Mouse (Mus musculus): ENCODE measurements at regions not wholly inside any gene's neighbourhood (a gene's known extent, or its start where the extent isn't known, plus 50 kb on each side); places are given as distances from the start of the nearest gene placed in this dataset.

DNA sequence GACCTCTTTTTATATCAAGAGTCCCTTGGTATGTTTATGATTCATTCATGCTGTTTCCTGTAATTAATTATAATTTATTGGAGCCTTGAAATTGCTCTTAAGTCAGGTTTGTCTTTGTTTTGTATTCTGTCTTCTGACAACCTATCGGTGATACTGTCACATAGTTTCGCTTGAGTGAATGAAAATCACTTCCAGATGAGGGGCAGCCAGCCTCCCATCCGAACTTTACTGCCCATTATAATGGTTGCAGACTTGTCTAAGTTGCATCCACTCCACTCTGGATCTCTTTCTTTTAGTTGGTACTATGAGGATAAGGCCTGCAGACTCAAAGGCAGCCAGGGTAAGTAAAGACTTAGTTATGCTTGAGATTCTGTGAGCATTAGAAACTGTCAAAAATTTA is 830.3 kb upstream of the Adgrl2 start:
- no peak for ATAC-seq (replicated peaks; ENCODE audit: low FRiP score, poor library complexity, severe bottlenecking)

DNA sequence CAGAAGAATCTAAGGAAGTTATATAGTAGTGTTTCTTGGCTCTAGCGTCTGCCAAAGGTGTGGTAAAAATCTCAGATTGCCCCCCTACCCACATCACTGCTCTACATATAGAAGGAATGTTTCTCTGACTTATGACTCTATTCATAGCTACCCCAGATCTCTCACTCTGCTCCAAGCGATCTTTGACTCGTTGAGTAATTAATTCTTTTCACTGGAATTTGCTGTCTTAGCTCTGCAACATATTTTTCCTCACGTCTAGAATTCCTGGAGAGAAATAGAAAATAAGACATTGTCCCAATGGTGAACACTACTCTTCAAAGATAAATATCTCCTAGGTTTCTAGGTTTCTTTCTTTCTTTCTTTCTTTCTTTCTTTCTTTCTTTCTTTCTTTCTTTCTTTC is 829.5 kb upstream of the Adgrl2 start:
- ATAC-seq (replicated peaks; ENCODE audit: low FRiP score, poor library complexity, severe bottlenecking), result no peak

DNA sequence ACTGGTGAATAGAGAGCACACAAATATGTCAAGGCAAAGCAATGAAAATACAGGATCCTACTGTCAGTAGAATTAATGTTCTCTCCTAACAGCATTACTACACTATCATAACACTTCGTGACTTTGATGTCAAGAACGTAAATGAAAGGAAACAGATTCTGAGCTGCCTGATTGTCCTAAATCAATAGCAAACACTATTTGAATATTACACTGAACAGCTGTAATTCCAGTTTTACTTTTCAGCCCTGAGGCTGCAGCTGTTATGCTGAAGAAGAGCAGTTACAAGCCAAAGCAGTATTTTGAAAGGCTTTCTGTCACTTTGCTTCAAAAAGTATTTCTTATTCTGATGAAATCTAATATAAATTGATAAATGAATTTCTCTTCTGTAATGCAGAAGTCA is 828.7 kb upstream of the Adgrl2 start:
- no peak for ATAC-seq (replicated peaks; ENCODE audit: low FRiP score, poor library complexity, severe bottlenecking)

DNA sequence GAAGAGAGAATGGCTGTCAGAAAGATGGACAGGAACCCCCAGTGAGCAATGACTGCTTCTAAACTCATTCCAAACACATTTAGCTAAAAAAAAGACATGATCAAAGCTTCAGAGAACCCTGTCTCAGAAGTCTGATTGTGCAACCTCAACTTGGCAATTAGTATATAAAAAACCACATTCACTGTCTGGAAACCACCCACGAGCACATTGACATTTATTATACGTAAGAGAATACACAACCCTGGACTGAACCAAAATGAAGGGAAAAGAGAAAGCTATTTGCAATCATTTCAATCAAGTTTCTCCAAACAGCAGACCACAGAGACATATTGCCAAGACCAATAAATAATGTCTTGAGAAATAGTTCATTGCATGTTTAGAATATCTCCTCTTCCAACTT is 820.7 kb upstream of the Adgrl2 start:
- no peak for ATAC-seq (replicated peaks; ENCODE audit: low FRiP score, poor library complexity, severe bottlenecking)

DNA sequence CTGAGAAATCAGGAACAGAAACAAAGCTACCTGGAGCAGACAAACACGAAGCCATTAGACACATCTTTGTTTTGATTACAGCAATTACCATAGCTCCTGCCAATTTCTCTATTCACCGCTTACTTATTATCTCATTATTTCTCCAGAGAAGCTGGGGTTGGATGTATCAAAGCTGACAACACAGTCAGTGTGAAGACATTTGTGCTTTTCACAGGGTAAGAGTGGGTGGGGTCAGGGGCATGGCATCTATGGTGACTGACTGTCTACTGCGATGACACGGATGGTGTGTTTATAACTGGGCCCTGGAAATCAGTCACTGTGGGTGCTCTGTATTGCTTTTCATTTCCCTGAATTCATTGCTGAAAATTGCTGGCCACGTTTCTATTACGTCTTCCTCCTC is 815.0 kb upstream of the Adgrl2 start:
- ATAC-seq (replicated peaks; ENCODE audit: low FRiP score, poor library complexity, severe bottlenecking), result no peak

DNA sequence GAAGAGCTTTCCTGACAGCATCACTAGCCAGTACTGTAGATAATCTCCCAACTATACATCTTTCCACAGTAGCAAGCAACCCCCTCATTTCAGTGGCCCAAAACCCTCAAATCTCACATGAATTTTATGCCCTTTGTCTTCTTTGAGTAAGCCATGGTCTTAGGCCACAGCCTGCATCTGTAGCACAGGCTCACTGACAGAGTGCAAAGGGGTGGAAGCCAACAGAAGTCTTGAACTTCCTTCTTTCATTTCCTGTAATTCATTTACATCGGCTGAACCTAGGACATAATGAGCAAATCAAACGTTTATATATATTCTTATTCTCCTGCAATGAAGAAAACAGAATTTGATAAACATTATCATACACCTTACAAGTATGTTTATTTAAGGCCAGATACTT is 805.8 kb upstream of the Adgrl2 start:
- no peak for ATAC-seq (replicated peaks; ENCODE audit: low FRiP score, poor library complexity, severe bottlenecking)

DNA sequence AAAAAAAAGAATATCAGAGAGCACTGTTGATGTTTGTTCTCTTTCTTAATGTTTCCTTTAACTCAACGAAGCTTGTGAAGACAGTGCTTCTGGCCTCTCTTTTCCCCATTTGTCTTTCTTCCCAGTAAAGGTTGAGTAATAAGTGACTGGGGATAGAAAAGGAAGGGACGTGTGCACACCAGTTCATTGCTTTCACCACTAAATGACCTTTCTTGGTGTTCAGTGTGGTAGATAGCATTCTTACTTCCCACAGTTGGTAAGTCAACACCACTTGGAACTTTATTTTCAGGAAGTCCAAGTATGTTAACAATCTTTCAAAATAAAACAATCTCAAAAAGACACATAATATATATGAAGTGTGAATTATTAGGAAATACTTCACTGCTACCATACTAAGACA is 801.2 kb upstream of the Adgrl2 start:
- ATAC-seq (replicated peaks; ENCODE audit: low FRiP score, poor library complexity, severe bottlenecking), result no peak

DNA sequence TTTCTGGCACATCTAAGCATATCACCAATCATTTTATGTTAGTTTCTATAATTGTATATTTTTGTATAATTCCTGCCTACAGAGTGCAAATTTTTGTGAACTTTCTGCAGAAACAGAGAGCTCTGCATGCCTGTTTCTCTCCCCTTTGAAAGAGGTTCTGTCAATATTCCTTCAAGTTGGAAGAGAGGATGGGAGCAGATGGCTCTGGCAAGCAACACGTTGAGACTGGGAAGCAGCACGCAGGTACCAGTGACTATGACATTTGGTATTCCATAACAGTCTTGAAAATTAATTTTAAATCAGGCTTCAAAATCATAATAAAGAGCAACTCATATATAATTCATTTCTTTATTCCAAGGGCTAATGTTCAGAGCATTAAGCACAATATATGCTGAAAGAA is 795.7 kb upstream of the Adgrl2 start:
- no peak for ATAC-seq (replicated peaks; ENCODE audit: low FRiP score, poor library complexity, severe bottlenecking)

DNA sequence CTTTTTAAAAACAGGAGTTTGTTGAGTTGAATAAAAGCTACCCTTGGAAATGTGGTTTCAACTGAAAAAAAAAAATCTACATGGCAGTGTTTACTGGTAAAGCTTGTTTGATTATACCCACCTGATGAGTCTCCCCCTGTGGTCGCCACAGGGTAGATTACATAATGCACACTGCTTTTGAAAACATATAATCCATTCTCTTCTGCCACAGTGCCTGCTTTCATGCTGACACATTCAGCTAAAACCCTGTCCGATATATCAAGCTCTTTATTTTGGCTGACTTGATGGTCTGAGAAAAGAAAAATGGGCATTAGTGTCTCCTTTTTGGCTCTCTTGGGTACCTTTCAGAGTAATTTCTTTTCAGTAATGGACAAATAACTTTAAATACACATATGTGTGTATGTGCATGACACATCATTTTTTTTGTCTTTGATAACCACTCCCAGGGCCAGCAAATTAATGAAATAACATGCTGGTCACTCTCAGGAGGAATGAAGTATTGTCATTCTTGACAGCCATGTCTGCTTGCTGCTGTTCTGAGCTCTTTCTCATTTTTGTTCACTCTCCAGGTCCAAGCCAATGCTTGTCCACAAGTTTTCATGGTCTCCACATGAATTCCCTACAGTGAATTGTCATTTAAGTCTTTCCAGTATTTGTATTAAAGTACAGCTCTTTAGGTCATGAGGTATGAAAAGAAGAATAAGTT is 793.7 kb upstream of the Adgrl2 start:
- no peak for ATAC-seq (replicated peaks; ENCODE audit: low FRiP score, poor library complexity, severe bottlenecking)

DNA sequence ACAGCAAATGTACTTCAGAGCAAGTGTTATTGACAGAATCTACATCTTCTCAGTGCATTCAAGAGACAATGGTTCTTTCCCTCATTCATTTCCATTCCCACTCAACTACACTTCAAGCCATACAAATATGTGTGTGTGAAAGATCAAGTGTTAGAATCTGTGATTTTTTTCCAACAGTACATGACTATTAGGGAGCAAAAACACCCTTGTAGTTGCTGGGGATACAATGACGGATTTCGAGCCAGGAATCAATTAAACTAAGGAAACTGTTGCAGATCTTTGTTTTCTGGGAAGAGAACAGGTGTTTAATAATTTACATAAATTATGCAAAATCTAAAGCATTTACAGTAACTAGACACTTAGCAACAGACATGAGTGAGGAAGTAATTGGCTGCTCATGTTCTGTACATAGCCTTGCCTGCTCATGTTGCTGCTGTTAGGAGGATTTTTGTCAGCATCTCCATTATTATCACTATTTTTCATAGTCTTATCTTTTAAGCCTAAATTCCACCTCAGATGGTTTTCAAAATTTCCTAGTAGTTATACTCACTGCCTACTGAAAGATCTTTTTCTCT is 777.6 kb upstream of the Adgrl2 start:
- ATAC-seq (replicated peaks; ENCODE audit: low FRiP score, poor library complexity, severe bottlenecking), result no peak

DNA sequence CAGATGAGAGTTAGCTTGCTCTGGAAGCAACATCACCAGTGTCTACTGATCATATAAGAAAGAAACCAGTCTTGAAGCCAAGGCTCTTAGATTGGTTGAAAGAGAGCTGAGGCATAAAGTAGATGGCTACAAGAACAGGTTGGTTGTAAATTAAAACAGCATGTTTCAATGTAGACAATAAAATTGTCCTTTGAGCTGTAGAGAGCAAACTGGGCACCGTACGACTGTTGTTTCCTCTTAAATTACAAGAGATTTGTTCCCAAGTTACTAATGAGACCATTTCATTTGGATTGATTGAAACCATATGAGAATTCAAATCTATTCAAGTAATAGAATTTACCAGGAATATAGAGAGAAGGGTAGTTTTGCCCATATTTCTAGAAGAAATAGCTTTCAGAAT is 770.9 kb upstream of the Adgrl2 start:
- ATAC-seq (replicated peaks; ENCODE audit: low FRiP score, poor library complexity, severe bottlenecking), result no peak

DNA sequence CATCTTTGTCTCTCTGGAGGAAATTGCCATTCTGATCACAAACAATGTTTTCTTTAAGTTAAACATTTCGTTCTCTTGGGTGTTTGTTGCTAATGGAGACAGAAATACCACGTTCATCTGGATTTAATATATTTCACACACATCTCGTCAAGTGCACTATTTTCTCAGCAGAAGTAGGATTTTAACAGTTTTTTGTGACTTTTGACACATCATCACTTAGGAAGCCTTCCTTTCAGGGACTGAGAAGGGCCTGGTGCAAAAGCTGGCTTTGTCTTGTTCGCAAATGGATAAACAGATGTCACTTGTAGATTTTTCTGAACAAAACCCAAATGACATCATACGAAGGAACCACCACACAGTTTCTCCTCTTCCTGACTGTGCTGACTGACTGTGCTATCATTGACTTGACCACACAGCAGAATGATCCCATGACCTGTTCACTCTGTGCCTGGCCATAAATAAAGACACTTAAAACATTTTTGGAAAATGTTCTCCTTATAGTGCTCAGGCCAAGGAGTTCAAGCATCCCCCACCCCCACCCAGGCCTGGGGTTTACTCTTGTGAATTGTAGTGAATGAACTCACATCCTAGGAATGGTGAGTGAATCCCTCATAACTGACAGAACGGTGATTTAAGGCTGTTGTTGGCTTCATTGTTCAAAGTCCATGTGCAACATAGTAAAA is 767.7 kb upstream of the Adgrl2 start:
- no peak for ATAC-seq (replicated peaks; ENCODE audit: low FRiP score, poor library complexity, severe bottlenecking)

DNA sequence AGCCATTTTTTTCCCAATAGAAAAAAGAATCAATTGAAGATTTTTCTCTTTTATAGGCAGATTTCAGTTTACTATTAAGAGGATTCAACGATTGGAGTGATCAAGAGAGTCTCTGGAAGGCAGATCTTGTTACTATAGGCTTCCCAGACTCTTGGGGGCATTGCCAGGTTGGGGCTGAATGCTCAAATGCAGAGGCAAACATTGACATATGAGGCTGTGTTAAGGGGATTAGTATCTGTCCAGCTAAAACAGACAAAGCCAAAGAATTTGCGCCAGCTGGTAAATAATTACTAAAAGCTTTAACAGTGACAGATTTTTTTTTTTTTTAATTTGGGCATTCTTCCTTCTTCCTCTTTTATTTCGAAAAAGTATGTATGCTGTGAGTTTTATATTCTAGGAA is 745.7 kb upstream of the Adgrl2 start:
- no peak for ATAC-seq (replicated peaks; ENCODE audit: low FRiP score, poor library complexity, severe bottlenecking)

DNA sequence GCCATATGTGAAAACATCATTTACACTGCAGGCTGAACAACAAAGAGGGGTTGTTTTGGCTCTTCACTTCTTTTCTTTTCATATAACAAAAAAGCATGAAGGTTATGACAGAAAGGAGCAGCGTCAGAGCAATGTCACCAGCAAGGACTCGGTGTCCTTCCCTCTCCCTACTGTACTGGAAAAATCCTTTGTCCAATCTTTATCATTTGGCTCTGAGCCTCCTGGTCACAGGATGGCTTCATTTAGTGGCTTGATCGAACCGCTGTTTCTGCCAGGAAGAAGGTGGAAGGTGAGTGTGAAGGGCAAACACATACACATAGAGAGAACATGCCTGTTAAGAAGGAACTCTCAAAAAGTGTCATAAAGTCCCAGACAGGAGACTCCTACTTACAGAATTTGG is 735.9 kb upstream of the Adgrl2 start:
- ATAC-seq (replicated peaks; ENCODE audit: low FRiP score, poor library complexity, severe bottlenecking), result no peak

DNA sequence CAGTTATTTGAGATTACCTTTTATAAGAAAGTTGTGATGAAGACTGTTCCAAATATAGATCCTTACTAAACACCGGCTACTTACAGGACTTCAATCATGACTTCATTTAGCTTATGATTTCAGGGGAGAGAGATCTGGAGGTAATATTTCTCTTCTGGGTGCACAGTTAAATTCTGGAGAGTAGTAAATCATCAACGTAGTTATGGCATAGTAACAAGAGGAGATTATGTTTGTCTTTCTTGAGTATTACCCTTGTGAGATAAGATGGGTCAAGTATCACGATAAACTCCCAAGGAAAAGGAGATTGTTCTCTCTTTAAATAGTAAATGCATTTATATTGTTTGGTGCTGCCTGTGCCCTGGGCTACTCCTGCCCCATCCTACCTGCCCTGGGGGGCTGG is 734.5 kb upstream of the Adgrl2 start:
- ATAC-seq (replicated peaks; ENCODE audit: low FRiP score, poor library complexity, severe bottlenecking), result no peak

DNA sequence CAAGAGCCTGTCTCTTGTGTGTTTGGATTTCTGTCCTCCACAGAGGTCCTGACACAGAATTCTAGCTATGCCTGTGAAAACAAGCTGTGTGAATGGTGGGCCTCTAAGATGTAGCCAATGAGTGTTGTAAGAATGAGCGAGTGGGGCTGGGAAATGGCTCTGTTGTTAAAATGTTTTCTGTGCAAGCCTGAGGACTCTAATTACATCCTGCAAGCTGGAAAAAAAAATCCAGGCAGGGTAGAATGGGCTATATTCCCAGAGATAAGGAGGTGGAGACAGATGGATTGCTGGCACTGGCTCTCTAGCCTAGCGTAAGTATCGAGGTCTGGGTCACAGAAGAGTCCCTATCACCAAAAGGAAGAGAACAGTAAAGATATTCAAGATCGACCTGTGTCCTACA is 731.5 kb upstream of the Adgrl2 start:
- ATAC-seq (replicated peaks; ENCODE audit: low FRiP score, poor library complexity, severe bottlenecking), result no peak

DNA sequence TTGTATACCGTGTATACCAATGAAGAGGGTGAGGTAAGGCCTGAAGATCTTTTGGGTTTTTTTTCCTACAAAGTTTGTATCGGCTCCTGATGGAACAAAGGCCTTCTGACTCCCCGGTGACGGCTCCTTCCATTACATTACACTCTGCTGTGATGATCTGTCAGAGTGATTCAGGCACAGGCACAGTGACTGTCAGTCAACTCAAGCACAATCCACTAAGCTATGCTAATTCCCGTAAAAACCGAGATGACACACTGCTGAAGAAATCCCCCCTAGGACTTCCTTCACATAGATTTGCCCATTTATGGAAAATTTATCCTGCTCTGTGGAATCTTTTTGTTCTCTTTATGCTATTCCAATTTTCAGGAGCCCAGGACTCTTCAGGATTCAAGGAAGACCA is 730.0 kb upstream of the Adgrl2 start:
- ATAC-seq (replicated peaks; ENCODE audit: low FRiP score, poor library complexity, severe bottlenecking), result no peak

DNA sequence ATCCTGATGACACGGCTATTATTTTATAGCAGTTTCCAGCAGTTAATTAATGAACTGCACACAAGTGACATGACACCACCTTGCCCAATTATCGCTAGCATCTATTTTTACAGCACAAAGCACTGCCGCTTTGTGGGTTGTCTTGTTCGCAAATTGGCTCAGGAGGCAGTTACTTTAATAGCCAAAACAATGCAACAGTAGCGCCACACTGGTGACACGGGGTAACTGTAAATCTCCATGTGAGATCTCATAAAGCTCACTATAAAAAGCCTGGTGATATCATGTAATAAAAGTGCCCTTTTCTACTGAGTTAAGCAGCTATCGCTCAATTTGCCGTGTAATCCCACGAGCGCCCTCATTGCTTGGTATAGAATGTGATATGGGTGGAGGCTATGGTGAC is 715.4 kb upstream of the Adgrl2 start:
- no peak for ATAC-seq (replicated peaks; ENCODE audit: low FRiP score, poor library complexity, severe bottlenecking)

DNA sequence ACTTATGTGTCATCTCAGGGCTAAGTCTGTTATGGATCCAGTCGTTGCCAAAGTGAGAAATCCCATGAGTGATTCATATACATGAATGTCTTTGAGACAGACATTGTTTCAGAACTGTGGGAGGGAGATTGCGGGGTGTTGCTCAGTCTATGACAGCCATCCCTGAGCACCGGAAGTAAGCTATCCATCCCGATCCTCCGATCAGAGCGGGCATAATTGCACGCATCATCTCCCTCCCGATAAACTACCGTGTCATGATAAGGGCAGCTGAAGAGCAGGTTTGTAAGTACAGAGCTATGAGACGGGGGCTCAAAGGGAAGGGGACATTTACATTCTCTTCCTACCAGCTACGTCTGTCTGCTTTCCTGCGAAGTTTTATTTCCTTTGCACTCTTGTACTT is 715.0 kb upstream of the Adgrl2 start:
- no peak for ATAC-seq (replicated peaks; ENCODE audit: low FRiP score, poor library complexity, severe bottlenecking)

DNA sequence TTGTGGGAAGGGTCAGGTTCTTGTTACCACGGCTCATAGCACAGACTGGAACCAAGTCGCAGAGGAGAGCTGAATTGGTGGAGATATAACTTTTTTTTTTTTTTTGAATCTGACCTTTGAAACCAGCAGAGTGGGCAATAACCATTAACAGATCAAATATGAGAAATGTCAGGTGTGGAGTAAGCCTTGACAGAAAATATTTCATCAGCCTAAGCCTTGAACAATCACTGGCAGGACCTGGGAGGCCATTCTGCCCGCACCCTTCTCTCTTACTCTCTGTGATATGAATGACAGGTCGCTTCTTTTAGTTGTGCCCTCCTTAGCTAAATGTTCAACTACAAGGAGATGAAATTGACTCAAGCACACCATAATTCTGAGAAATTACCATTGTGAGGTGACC is 714.1 kb upstream of the Adgrl2 start:
- no peak for ATAC-seq (replicated peaks; ENCODE audit: low FRiP score, poor library complexity, severe bottlenecking)

DNA sequence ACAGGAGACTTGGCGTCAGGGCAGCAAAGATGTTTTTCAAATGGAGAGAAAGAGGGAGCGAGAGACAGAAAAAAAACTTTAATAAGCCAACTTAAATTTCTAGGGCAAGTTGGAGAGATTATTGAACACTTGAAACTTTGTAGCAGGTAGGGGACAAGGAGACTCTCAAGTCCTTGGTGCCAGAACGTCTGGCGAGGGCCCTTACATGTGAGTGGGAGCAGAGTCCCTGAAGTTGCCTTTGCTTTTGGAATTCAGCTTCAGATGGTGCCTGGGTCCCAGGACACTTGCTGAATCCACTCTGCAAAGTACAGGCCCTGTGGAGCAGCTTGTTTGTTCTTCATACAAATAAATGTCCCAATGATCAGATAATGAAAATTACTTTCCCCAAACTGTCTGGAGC is 693.2 kb upstream of the Adgrl2 start:
- no peak for ATAC-seq (replicated peaks; ENCODE audit: low FRiP score, poor library complexity, severe bottlenecking)

DNA sequence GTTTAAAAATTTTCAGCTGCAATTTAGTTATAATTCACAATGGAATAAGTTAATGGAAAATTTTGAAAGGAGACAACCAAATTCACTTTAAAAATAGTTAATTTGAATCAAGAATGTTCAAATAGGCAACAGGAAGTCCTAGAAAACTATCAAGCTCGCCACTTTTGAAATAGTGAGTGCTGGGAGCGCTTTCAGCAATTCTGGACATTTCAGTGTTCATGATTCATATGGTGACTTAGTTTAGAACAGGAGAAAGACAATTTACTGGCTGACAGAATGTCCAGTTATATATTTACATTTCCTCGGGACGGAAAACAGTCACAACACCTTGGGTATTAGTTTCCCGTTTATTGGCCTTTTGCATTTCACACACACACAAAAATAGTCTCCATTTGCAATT is 691.9 kb upstream of the Adgrl2 start:
- no peak for ATAC-seq (replicated peaks; ENCODE audit: low FRiP score, poor library complexity, severe bottlenecking)

All from erythroid progenitor cell, adult 5-6 weeks (primary cell).